Mouse (Mus musculus) hematopoietic stem cell, adult 5-6 weeks (primary cell): ENCODE results near the gene Yeats2. TPM values are rescaled to one million over a fixed set of nuclear protein-coding genes. Genes with fewer than 3 reads are reported as not detected.

Experiments
- ATAC-seq, 2 experiments: fragments of 125-278 bp in 1 of 2; replicated peaks in 1 of 2; 2 replicates each; pipeline ENCODE4 v1.8.0; 2016 to 2017; ENCODE audit warnings: inconsistent platforms in 2 of 2, mild to moderate bottlenecking in 2 of 2, moderate number of reproducible peaks in 2 of 2, low read depth in 1 of 2, moderate TSS enrichment in 1 of 2; ENCODE audit not compliant: low FRiP score in 2 of 2, poor library complexity in 2 of 2, severe bottlenecking in 2 of 2, insufficient read depth in 1 of 2, low TSS enrichment in 1 of 2
- total RNA-seq: library from RNA; stranded (forward); fragments of 172-1452, 232-1000 nt; gene quantifications from 2 replicates; pipeline ENCODE4 v1.2.3, GENCODE M21; 2017

Gene Yeats2
- total RNA-seq, 1 experiment from 2014 or later: 30.3 TPM

DNA sequence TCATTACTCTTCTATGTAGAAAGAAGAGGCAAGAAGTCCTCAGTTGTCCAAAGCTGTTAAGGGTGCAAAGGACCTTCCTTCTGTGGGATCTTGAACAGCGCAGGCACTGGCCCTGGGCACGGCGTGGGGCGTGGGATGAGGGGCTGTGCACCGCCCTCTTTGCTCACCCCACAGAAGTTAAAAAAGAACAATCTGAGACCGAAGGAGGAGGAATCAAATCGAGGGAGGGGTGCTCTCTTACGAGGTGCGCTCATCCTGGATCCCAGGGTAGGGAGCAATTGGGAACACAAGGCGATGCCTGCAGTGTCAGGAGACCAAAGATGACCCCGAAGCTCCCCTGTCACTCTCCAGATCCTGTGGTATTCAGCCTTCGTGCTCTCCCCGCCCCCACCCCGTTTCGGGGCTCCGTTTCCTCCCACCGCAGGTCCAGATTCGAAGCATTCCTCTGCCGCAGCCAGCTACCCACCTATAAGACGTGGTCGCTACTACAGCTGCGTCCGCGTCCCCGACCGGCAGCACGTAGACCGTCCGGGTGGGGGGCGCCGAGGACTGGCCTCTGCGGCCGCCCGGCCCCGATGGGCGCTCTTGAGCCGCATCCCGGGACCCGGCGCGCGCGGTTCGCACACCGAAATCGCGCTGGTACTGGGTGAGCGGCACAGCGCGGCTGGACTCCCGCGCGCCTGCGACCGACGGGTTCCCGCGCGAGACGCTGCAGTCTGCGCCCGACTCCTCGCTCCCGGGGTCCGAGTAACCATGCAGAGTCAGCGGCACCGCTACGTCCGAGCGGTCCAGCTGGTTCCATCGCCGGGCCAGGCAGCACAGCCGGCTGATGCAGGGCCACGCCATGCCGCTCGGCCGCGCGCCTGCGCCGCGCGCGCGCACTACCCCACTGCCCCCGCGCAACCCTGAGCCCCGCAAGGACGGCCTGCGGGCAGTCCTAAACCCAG is 99.9 kb downstream of the Yeats2 start, which contains the start of gene Map6d1:
Gene Map6d1 (minus strand): TSS at position 891 of the 947 bp plus-strand sequence.
- peak in 1 of 2 experiments; percentile 29; a peak in 2 of 4 replicates for ATAC-seq

DNA sequence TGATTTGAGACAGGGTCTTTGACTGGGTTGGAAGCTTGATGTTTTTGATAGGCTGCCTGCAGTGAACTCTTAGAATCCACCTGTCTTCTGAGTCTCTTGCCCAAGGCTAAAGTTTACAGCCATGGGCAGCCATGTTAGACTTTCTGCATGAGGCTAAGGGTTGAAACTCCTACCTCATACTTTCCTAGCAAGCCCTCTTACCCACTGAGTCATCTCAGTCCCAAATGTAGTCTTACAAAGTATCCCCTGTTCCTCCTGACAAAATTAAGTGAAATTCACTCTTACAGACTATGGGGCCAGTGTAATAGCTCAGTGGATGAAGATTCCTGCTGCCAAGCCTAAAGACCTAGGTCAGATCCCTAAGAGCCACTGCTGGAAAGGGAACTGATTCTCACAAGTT is 106.2 kb downstream of the Yeats2 start:
- no peak for ATAC-seq

DNA sequence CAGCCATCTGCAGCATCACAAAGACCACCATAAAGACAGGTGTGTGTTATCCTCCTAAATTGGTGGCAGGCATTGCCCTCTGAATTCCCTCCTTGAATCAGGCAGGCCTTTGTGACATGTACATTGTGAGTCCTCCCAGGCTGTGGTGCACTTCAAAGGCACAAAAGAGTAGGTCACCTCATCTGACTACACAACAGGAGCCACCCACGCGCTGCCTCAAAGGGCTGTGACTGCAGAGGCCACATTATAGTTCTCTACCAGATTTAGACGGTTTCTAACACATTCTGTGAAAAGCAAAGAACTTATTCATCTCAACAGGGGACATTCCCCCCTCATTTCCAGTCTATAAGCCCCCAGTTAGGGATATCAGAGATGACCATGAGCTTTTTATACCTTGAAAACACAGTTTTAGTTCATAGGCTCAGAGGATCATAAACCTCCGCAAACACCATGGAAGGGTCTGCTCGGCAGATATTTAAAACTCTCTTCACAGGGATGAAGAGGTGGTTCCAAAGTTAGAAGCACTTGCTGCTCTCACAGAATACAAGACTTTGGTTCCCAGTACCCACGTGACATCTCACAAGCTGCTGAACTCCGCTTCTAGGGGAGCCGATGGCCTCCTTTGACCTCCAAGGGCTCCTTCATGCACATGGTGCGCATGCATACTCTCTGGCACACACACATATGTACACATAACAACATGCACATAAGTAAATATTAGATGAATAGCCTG is 107.7 kb downstream of the Yeats2 start:
- ATAC-seq: no peak

DNA sequence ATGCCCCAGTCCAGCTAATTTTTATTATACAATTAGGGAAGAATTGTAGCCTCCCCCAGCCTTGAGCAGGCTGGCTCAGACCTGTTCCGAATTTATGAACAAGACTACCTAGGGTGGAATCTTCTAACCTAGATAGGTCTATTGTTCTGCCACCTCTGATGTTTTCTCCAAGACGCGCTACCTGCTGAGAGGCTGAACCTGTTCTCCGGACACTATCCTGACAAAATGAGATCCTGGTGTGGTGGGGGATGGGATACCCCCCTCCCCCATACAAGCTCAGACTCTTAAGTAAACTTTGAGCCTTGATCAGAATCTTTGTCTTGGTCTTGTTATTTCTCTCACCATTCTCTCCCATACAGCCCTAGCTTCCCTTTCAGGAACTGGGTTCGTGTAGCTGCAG is 117.1 kb downstream of the Yeats2 start:
- no peak for ATAC-seq

DNA sequence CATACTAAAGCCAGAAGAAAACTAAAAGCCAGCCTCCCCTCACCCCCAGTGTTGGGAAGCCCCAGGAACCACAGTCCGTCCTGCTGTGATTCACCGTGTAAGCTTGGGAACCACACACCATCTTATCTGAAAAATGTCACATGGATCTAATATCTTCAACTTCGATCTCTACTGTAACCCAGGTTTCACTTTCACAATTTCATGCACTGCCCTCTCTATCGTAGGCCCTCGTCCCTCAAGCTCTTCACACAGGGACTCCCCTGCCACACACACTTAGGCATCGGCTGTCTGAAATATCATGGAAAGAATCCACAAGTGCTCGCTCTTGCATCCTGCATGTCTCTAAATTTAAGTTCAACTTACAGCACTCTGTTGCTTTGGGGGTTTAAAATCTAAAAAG is 124.2 kb downstream of the Yeats2 start:
- peak; percentile 53 to 65; a peak in 3 of 4 replicates for ATAC-seq

DNA sequence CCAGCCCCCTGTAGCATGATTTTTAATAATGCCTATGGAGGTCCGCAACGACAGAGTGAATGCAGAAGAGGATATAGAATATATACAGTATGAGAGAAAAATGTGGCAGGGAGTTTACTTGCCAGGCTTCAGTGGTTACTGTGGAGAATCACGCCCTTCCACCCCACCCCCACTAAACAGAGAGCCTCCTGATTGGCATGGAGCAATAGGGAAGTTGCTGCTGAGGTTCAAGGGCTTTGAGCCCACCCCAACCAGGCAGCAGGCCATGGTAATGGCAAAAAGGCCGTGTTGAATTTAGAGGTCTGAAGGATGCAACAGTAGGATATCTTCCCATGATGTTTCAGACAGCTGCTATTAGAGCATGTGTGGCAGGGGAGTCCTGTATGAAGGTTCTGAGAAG is 130.5 kb downstream of the Yeats2 start:
- peak; percentile 69 to 77 for ATAC-seq

- ATAC-seq: no peak
These were observed 132.1 kb downstream of the Yeats2 start for GRCm38 (mm10) chr16:20272994-20273393.

DNA sequence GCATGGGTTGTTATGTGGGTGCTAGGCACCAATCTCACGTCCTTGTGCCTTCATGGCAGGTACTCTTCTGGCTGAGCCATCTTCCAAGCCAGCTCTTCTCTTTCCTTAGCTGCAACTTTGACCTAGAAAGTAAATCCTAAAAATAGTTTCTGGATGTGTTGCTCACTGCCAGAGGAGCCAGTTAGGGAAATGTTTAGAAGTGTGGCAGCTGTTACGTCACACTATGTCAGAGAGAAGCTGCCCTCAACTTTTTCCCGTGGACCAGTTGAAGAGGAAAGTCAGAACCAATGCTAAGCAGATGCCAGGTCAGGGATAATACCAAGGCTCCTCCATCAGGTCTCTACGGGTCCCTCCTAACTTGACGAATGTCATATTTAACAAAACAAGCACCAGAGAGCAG is 138.5 kb downstream of the Yeats2 start:
- no peak for ATAC-seq

DNA sequence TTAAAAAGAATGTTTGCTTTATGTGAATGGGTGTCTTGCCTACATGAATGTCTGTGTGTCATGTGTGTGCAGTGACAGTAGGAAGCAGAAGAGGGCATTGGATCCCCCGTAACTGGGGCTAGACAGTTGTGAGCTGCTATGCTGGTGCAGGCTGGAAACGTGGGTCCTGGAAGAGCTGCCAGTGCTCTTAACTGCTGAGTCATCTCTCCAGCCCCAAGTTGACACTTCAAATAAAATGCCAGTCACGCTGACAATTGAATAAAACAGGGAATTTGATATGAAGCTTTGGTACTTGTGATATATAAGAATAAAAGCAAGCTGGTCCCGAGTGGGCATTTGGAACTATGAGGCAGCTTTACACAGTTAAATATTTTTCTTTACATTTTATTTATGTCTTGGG is 139.4 kb downstream of the Yeats2 start:
- ATAC-seq: no peak

Other genes starting within 250 kb of the Yeats2 start
- gene Klhl6, start 158.0 kb upstream of the Yeats2 start, total RNA-seq: 163 and 192 TPM in 2 replicates
- gene Klhl24, start 43.5 kb upstream of the Yeats2 start, total RNA-seq: 127 and 182 TPM in 2 replicates
- not detected in 2 replicates for gene Map6d1, start 100.3 kb downstream of the Yeats2 start, total RNA-seq
- gene Parl, start 161.3 kb downstream of the Yeats2 start, total RNA-seq: 78.4 and 234 TPM in 2 replicates
- 0.13 and 2.3 TPM in 2 replicates for gene Cyp2ab1, start 184.3 kb downstream of the Yeats2 start, total RNA-seq